Mouse (Mus musculus): ENCODE measurements around the gene Bbs5.

- no peak for TF ChIP-seq CTCF (IDR thresholded peaks at IDR 0.05; ENCODE audit: low read depth, low read length)
- TF ChIP-seq POLR2A (IDR thresholded peaks at IDR 0.05; ENCODE audit: borderline replicate concordance, low read depth, low read length) = no peak
Measured at GRCm38 (mm10) chr2:69646726-69647490, at the start of gene Bbs5.

Measured in bone marrow macrophage, adult 2 months (primary cell).